Mouse (Mus musculus) gastrocnemius, adult 18-20 months (tissue): Measurements from ENCODE around the gene Gm49320. TPM values are rescaled to one million over a fixed set of nuclear protein-coding genes. Genes with fewer than 3 reads are reported as not detected.
A peak's percentile ranks its signal among the peaks of the same experiment; 100 is the strongest.

Experiments used
- DNase-seq: peaks from one replicate; pipeline ENCODE4 v3.0.0; 2021; ENCODE audit warnings: low spot score
- total RNA-seq, 2 experiments: library from RNA; stranded (reverse); gene quantifications; 2 replicates each; pipeline ENCODE4 v1.2.3; 2021

The Gm49320 gene
- total RNA-seq, 2 experiments from 2014 or later, result 0.14 TPM; not detected in 1

GRCm38 (mm10) chr8:4258233-4258632, 19.6 kb downstream of the Gm49320 start:
- DNase-seq, result peak; percentile 39

- DNase-seq, result no peak
These were observed 20.0 kb downstream of the Gm49320 start for GRCm38 (mm10) chr8:4258678-4259077.

GRCm38 (mm10) chr8:4259125-4259804, 20.6 kb downstream of the Gm49320 start, which contains the start of gene Ctxn1:
TSS of gene Ctxn1 (minus strand) at chr8:4259274.
- peak; percentile 90 for DNase-seq

GRCm38 (mm10) chr8:4259805-4260170, 21.1 kb downstream of the Gm49320 start:
- DNase-seq, result no peak

GRCm38 (mm10) chr8:4263105-4263791, 24.6 kb downstream of the Gm49320 start:
- no peak for DNase-seq

- no peak for DNase-seq
These were observed 26.7 kb downstream of the Gm49320 start for GRCm38 (mm10) chr8:4265160-4265914.

- DNase-seq, result no peak
These were observed 29.0 kb downstream of the Gm49320 start for GRCm38 (mm10) chr8:4267627-4268026.

GRCm38 (mm10) chr8:4269609-4270008, 30.9 kb downstream of the Gm49320 start:
- DNase-seq, result no peak

- DNase-seq, result peak; percentile 95
These were observed 36.8 kb downstream of the Gm49320 start, which contains the start of gene Timm44 for GRCm38 (mm10) chr8:4275275-4276110. TSS of gene Timm44 (minus strand) at chr8:4275913.

- no peak for DNase-seq
These were observed 37.4 kb downstream of the Gm49320 start for GRCm38 (mm10) chr8:4276111-4276465.

GRCm38 (mm10) chr8:4292738-4293137, 54.1 kb downstream of the Gm49320 start:
- DNase-seq, result no peak

GRCm38 (mm10) chr8:4297822-4298221, 59.2 kb downstream of the Gm49320 start:
- DNase-seq, result no peak

Other genes starting within 250 kb of the Gm49320 start
- gene Cd209f, start 133.0 kb upstream of the Gm49320 start, total RNA-seq, result 1 to 10 TPM in 1 of 2 experiments, under 1 TPM in 1; 0.91 to 1.6 TPM
- gene Cd209g, start 104.8 kb upstream of the Gm49320 start, total RNA-seq, result under 1 TPM; 0.25 to 0.62 TPM
- gene Evi5l, start 72.3 kb upstream of the Gm49320 start, total RNA-seq, result 10 to 100 TPM; 14.8 to 15.5 TPM
- gene Prr36, start 21.4 kb upstream of the Gm49320 start, total RNA-seq, result not detected
- gene Lrrc8e, start 12.0 kb upstream of the Gm49320 start, total RNA-seq, result not detected
- 10 to 100 TPM; 80.9 to 90.4 TPM for gene Map2k7, start 125 bp upstream of the Gm49320 start, total RNA-seq
- gene Tgfbr3l, start 9.3 kb downstream of the Gm49320 start, total RNA-seq, result 1 to 10 TPM; 1.2 to 1.7 TPM
- gene Snapc2, start 14.2 kb downstream of the Gm49320 start, total RNA-seq, result 10 to 100 TPM; 11.9 to 12.5 TPM
- gene Ctxn1, start 20.4 kb downstream of the Gm49320 start, total RNA-seq, result under 1 TPM; 0.37 to 0.69 TPM
- gene Timm44, start 37.0 kb downstream of the Gm49320 start, total RNA-seq, result 10 to 100 TPM; 58.0 to 58.2 TPM
- gene Ccl25, start 86.3 kb downstream of the Gm49320 start, total RNA-seq, result 1 to 10 TPM; 7.0 to 8.5 TPM
- 10 to 100 TPM; 39.2 to 42.3 TPM for gene Elavl1, start 86.5 kb downstream of the Gm49320 start, total RNA-seq